Mouse (Mus musculus) cerebellum, postnatal 4 days (tissue): ENCODE measurements around the gene Bmp7.

Experiments used
- DNase-seq, 2 experiments: peaks; one replicate each; pipeline ENCODE4 v3.0.0; 2022; ENCODE audit warnings: low spot score in 2 of 2, mixed read lengths in 1 of 2

Bmp7 gene

GRCm38 (mm10) chr2:172909463-172909862, 30.7 kb downstream of the Bmp7 start:
- DNase-seq: peak in 1 of 2 experiments; percentile 53

GRCm38 (mm10) chr2:172906146-172906545, 34.0 kb downstream of the Bmp7 start:
- DNase-seq: no peak

GRCm38 (mm10) chr2:172905057-172905456, 35.1 kb downstream of the Bmp7 start:
- no peak for DNase-seq

- no peak for DNase-seq
Observed at GRCm38 (mm10) chr2:172904614-172905013, 35.5 kb downstream of the Bmp7 start.

GRCm38 (mm10) chr2:172903523-172903922, 36.6 kb downstream of the Bmp7 start:
- no peak for DNase-seq

GRCm38 (mm10) chr2:172900954-172901701, 39.0 kb downstream of the Bmp7 start:
- no peak for DNase-seq

- no peak for DNase-seq
Observed at GRCm38 (mm10) chr2:172889756-172890443, 50.2 kb downstream of the Bmp7 start.

GRCm38 (mm10) chr2:172889222-172889621, 50.9 kb downstream of the Bmp7 start:
- DNase-seq: no peak

GRCm38 (mm10) chr2:172888147-172888546, 52.0 kb downstream of the Bmp7 start:
- no peak for DNase-seq

GRCm38 (mm10) chr2:172885861-172886260, 54.3 kb downstream of the Bmp7 start:
- no peak for DNase-seq

GRCm38 (mm10) chr2:172884584-172884983, 55.5 kb downstream of the Bmp7 start:
- DNase-seq: no peak

- DNase-seq: no peak
Observed at GRCm38 (mm10) chr2:172875201-172875600, 64.9 kb downstream of the Bmp7 start.

GRCm38 (mm10) chr2:172866356-172866755, 73.8 kb downstream of the Bmp7 start:
- DNase-seq: no peak

GRCm38 (mm10) chr2:172865165-172865564, 75.0 kb downstream of the Bmp7 start:
- no peak for DNase-seq

GRCm38 (mm10) chr2:172864566-172864965, 75.6 kb downstream of the Bmp7 start:
- no peak for DNase-seq

GRCm38 (mm10) chr2:172863469-172863856, 76.7 kb downstream of the Bmp7 start:
- no peak for DNase-seq

GRCm38 (mm10) chr2:172862850-172863468, 77.2 kb downstream of the Bmp7 start:
- DNase-seq: no peak

- DNase-seq: no peak
Observed at GRCm38 (mm10) chr2:172862424-172862823, 77.7 kb downstream of the Bmp7 start.

GRCm38 (mm10) chr2:172861590-172861989, 78.5 kb downstream of the Bmp7 start:
- DNase-seq: no peak

GRCm38 (mm10) chr2:172860593-172860992, 79.5 kb downstream of the Bmp7 start:
- DNase-seq: no peak

GRCm38 (mm10) chr2:172860104-172860503, 80.0 kb downstream of the Bmp7 start:
- DNase-seq: no peak

- DNase-seq: no peak
Observed at GRCm38 (mm10) chr2:172857048-172857447, 83.1 kb downstream of the Bmp7 start.

- DNase-seq: no peak
Observed at GRCm38 (mm10) chr2:172856549-172856948, 83.6 kb downstream of the Bmp7 start.
